Mouse (Mus musculus): ENCODE results near the gene Ppp2r5d.

DNA sequence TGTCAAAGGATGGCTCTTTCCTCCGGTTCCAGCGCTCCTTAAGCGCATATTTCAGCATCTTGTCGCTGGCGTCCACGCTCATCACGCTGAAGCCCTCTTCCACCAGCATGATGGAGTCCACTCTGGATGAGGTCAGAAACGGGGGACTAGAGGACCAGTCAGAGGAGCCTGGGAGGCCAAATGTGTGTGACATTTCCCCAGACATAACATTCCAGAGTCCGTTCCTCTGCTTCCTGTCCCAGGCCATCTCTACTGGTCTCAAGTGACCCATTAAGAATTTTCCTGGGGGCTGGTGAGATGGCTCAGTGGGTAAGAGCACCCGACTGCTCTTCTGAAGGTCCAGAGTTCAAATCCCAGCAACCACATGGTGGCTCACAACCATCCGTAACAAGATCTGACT, 22.4 kb upstream of the Ppp2r5d start:
- no peak for TF ChIP-seq CTCF (IDR thresholded peaks at IDR 0.05; ENCODE audit: borderline replicate concordance, insufficient read depth, low read depth, low read length)
- TF ChIP-seq POLR2A (IDR thresholded peaks at IDR 0.05; ENCODE audit: borderline replicate concordance, insufficient read depth, low read length) = no peak
